Mouse (Mus musculus) heart, embryonic 14.5 days (tissue): ENCODE measurements around the gene Nrl. TPM values are rescaled to one million over a fixed set of nuclear protein-coding genes. Genes with fewer than 3 reads are reported as not detected.

ENCODE experiments used
- ATAC-seq: fragments of 200-750 bp; cut with Nextera tagmentation; 2 replicates; pipeline ENCODE4 v1.8.0; 2017; ENCODE audit warnings: low read depth, moderate TSS enrichment; ENCODE audit not compliant: insufficient number of reproducible peaks, insufficient read depth, low FRiP score
- H3K27ac ChIP-seq, 2 experiments: fragments of 200-500 bp in 1 of 2; fragments of 300-500 bp in 1 of 2; sonication (generic) in 1 of 2; replicated peaks in 1 of 2; 2 replicates each; pipeline ENCODE4 v1.5.1; 2012 to 2014; ENCODE audit warnings: low read depth in 2 of 2, low read length in 2 of 2, control low read depth in 1 of 2, mild to moderate bottlenecking in 1 of 2, mixed read lengths in 1 of 2; ENCODE audit not compliant: control insufficient read depth in 1 of 2, insufficient read depth in 1 of 2
- H3K27me3 ChIP-seq: fragments of 300-500 bp; sonication (generic); 2 replicates; pipeline ENCODE4 v1.6.1; 2014; ENCODE audit warnings: mild to moderate bottlenecking, low read length, control low read depth; ENCODE audit not compliant: control insufficient read depth, insufficient read depth
- H3K36me3 ChIP-seq: fragments of 300-500 bp; sonication (generic); 2 replicates; pipeline ENCODE4 v1.6.1; 2014; ENCODE audit warnings: mild to moderate bottlenecking, control low read depth, low read length, mixed read lengths; ENCODE audit not compliant: control insufficient read depth, insufficient read depth
- H3K4me1 ChIP-seq, 2 experiments: fragments of 200-500 bp in 1 of 2; fragments of 300-500 bp in 1 of 2; sonication (generic) in 1 of 2; 2 replicates each; pipeline ENCODE4 v1.6.1; 2012 to 2014; ENCODE audit warnings: low read length in 2 of 2, control low read depth in 1 of 2, mixed read lengths in 1 of 2; ENCODE audit not compliant: control insufficient read depth in 2 of 2, insufficient read depth in 2 of 2
- H3K4me2 ChIP-seq: fragments of 300-500 bp; sonication (generic); 2 replicates; pipeline ENCODE4 v1.6.1; 2014; ENCODE audit warnings: mild to moderate bottlenecking, low read length
- H3K4me3 ChIP-seq, 2 experiments: fragments of 200-500 bp in 1 of 2; fragments of 300-500 bp in 1 of 2; sonication (generic) in 1 of 2; 2 replicates each; pipeline ENCODE4 v1.5.1; 2012 to 2014; ENCODE audit warnings: low read length in 2 of 2, mild to moderate bottlenecking in 2 of 2, control low read depth in 1 of 2, low read depth in 1 of 2, moderate library complexity in 1 of 2; ENCODE audit not compliant: control insufficient read depth in 1 of 2, insufficient read depth in 1 of 2
- H3K9ac ChIP-seq: fragments of 300-500 bp; sonication (generic); 2 replicates; pipeline ENCODE4 v1.6.1; 2014; ENCODE audit warnings: mild to moderate bottlenecking, low read length
- H3K9me3 ChIP-seq: fragments of 300-500 bp; sonication (generic); 2 replicates; pipeline ENCODE4 v1.6.1; 2016; ENCODE audit warnings: low read length, control low read depth; ENCODE audit not compliant: control insufficient read depth
- WGBS: fragments of 180-500 bp; shearing (Covaris S2); extraction: QIAGEN DNeasy Blood & Tissue Kit; methylation state at CpG from one replicate; pipeline ENCODE4 v1.1.7; 2014; 5-methylcytosine and 5-hydroxymethylcytosine counted together
- polyA plus RNA-seq: library from polyadenylated mRNA; unstranded; fragments of >200 nt; fragmentation: Nextera tagmentation; extraction: Ambion mirVana; gene quantifications from 2 replicates; pipeline ENCODE4 v1.2.1, GENCODE M21; 2014

Nrl gene
- polyA plus RNA-seq, 1 experiment from 2014 or later = not detected

DNA sequence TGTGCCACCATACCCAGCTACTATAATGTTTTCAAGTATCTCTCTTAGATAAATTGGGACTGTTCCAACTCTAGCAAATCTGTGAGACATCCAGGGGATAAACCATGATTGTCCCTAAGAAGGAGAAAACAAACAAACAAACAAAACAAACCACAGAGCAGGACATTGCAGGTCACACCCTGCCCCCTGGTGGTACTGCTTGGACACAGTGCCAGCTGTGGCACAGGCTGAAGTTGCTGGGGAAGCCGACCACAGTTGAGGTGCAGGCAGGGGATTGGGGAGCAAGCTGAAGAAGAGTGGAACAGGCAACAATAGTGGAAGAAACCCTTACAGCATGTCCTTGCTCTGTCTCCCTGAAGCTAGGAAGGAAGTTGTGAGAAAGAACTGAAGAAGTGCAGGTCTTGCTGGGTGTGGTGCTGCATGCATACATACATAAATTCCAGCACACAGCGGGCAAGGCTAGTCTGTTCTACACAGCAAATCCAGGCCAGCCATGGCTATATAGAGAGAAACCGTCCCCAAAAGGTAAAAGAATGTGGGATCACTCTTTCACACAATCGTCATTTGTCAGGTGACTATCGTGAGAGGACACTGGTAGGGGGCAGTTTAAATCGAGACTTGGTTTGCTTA is 11.4 kb upstream of the Nrl start:
- no peaks in the 10 kb centered on the region for H3K36me3 ChIP-seq
- ATAC-seq = no peak
- peaks cover 4 to 10% of the 10 kb centered on the region in 2 experiments; a peak in 3 of 4 replicates for H3K4me1 ChIP-seq
- 35% methylated on average over 6 of the region's 6 CpGs for WGBS
- no peak overlapping the region for H3K9ac ChIP-seq
- no peak overlapping the region for H3K4me2 ChIP-seq
- H3K27me3 ChIP-seq = no peaks in the 10 kb centered on the region
- no peak overlapping the region for H3K4me3 ChIP-seq
- no peak overlapping the region for H3K27ac ChIP-seq
- H3K9me3 ChIP-seq = no peaks in the 10 kb centered on the region

DNA sequence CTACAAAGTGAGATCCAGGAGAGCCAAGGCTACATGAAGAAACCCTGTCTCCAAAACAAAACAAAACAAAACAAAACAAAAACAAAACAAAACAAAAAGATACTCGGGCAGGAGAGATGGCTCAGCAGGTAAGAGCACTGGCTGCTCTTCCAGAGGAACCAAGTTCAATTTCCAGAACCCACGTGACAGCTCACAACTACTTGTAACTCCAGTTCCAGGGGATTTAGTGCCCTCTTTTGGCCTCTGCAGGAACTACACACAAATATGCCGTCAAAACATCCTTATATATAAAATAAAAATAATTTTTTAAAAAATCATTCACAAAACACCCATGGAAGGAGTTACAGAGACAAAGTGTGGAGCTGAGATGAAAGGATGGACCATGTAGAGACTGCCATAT is 3.2 kb upstream of the Nrl start:
- H3K36me3 ChIP-seq = no peaks in the 10 kb centered on the region
- H3K4me2 ChIP-seq = no peak overlapping the region
- 20% methylated on average over 3 of the region's 3 CpGs for WGBS
- no peak overlapping the region for H3K4me3 ChIP-seq
- H3K4me1 ChIP-seq = peaks cover 5 to 11% of the 10 kb centered on the region in 2 experiments; a peak in 3 of 4 replicates
- no peak overlapping the region for H3K27ac ChIP-seq
- H3K9me3 ChIP-seq = no peaks in the 10 kb centered on the region
- H3K9ac ChIP-seq = no peak overlapping the region
- H3K27me3 ChIP-seq = peaks cover 26% of the 10 kb centered on the region
- no peak for ATAC-seq

DNA sequence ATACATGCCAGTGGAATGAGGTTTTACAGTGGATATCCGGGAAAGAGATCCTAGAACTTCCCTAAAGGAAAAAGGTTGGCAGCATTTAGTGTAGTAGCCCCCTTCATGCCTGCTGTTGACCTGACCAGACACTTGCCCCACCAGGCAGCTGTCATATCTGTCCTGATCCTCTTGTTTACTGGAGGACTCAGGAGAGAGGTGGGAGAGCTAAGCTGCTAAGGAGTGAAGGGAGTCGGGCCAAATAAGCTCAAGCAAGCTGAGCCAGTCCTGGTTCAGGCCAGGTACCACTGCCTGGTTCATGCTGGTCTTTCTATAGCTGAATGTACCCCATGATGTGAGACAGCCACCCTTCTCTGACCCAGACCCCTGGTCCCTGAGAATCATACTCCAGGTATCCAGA is 1.9 kb upstream of the Nrl start:
- Histone ChIP-seq H3K4me2 (no peak overlapping the region), H3K27me3 (peaks cover 39% of the 10 kb centered on the region), H3K36me3 (no peaks in the 10 kb centered on the region), H3K9me3 (no peaks in the 10 kb centered on the region), H3K9ac (no peak overlapping the region), H3K27ac (no peak overlapping the region), H3K4me1 (peaks cover 5 to 11% of the 10 kb centered on the region in 2 experiments; a peak in 3 of 4 replicates), H3K4me3 (no peak overlapping the region)
- no peak for ATAC-seq
- 60% methylated on average over 2 of the region's 2 CpGs for WGBS

DNA sequence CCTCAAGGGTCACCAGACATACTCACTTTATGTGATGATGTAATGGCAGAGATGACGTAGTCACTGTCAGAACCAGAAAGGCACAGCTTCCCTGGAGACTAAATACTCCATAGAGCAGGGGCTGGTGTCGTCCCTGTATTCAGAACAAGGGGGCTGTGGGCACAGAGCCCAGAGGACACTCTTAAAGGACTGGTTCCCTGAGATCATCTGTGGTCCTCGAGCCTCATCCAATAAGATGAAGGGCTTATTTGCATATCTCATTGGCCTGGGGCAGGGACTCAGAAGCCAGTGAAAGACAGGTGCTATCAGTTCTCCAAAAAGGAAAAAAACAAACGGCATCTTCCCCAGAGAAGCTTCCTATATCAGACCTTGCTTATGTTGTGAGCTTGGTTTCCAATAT is 719 bp downstream of the Nrl start:
- Histone ChIP-seq H3K27me3 (peaks cover 54% of the 10 kb centered on the region), H3K4me2 (no peak overlapping the region), H3K4me3 (no peak overlapping the region), H3K27ac (no peak overlapping the region), H3K9ac (no peak overlapping the region), H3K36me3 (no peaks in the 10 kb centered on the region), H3K4me1 (peaks cover 7 to 11% of the 10 kb centered on the region in 2 experiments; a peak in 3 of 4 replicates), H3K9me3 (no peaks in the 10 kb centered on the region)
- WGBS = 26% methylated on average over 4 of the region's 4 CpGs
- no peak for ATAC-seq

DNA sequence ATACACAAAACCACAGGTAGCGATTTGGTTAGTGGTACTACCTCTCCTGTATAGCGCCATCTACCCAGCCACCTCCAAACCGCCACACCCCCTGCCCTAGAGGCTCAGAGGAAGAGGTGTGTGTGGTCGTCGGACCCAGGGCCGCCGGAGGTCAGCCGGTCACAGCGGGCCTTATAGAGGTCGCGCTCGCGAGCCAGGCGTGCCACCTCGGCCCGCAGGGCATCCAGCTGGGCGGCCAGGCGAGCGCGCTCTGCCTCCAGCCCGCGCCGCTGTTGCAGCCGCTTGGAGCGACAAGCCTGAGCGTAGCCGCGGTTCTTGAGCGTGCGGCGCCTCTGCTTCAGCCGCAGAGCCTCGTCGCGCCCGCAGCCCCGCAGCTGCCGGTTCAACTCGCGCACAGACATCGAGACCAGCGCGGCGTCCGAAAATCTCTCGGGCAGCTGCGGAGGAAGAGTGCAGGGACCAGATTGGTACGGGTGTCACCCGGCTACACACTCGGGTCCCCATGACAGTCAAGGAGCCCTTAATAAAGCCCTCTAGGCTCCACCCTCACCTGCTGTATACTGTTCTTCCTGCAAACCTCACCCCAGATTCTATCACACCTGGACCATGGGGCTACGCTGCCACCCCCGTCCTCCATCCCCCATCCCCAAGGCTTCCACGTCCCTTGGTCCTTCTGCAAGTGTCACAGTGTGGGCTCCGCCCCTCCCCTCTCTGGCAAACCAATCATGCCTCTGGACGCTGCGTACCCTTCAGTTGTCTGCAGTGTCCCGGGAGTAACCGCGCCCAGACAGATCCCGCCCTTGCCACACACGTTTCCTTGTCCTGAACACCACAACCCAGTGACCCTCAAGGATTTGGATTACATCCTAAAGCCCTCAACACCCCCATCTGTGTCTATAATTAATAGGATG is 4.1 kb downstream of the Nrl start:
- peak overlapping the region; percentile 48 to 52 for H3K4me3 ChIP-seq
- H3K4me1 ChIP-seq = peaks cover 7 to 11% of the 10 kb centered on the region in 2 experiments; a peak in 3 of 4 replicates
- H3K9ac ChIP-seq = peak overlapping the region; percentile 66
- no peak overlapping the region for H3K27ac ChIP-seq
- no peaks in the 10 kb centered on the region for H3K9me3 ChIP-seq
- WGBS = under 1% methylated on average over 61 of the region's 61 CpGs
- H3K4me2 ChIP-seq = peak overlapping the region; percentile 96
- H3K27me3 ChIP-seq = peaks cover 85% of the 10 kb centered on the region
- ATAC-seq = 0 out of 2 replicates have a peak, but pooled peaks have one; percentile 18
- H3K36me3 ChIP-seq = no peaks in the 10 kb centered on the region

DNA sequence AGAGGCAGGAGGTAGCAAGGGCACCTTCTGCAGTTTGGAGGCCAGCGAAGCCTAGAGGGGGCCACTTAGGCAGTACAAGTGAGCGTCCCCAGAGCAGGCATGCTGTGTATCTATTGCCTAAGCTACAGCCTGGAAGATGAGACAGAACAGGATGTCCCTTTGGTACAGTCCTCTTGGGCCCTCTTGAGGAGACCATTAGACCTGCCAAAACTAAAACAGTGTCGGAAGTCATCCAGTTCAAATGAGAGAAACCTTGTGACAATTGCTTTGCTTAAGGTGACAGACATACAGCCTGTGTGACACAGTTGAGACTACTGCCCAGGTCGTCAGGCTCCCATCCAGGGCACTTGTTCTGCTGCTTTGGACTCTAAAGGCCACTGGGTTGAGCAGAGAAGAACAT is 5.2 kb downstream of the Nrl start:
- Histone ChIP-seq H3K4me2 (no peak overlapping the region), H3K9me3 (no peaks in the 10 kb centered on the region), H3K4me3 (no peak overlapping the region), H3K4me1 (peaks cover 5 to 6% of the 10 kb centered on the region in 2 experiments; a peak in 3 of 4 replicates), H3K36me3 (no peaks in the 10 kb centered on the region), H3K9ac (no peak overlapping the region), H3K27me3 (peaks cover 81% of the 10 kb centered on the region), H3K27ac (no peak overlapping the region)
- ATAC-seq = no peak
- WGBS = 54% methylated on average over 4 of the region's 4 CpGs

DNA sequence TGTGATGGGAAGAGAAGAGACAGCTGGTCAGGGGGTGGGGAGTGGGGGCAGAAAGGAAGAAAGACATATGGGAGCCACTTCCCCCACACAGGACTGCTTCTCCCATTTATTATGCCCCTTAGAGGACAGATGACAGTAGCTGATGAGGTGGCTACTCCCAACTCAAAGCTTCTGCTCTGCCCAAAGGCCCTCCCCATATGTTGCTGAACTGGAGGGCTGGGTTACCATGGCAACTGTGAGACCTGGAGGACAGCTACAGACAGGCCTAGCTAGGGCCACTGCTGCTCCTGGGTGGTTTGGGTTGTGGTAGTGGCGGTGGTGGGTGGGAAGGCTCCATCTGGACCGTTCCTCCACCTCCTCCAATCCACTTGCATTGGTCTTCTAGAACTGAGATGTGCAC is 5.9 kb downstream of the Nrl start:
- 76% methylated on average over 2 of the region's 2 CpGs for whole genome bisulfite sequencing
- Histone ChIP-seq H3K4me1 (peaks cover under 1 to 3% of the 10 kb centered on the region in 2 experiments; a peak in 2 of 4 replicates), H3K9ac (no peak overlapping the region), H3K4me2 (no peak overlapping the region), H3K4me3 (no peak overlapping the region), H3K36me3 (no peaks in the 10 kb centered on the region), H3K27ac (no peak overlapping the region), H3K9me3 (no peaks in the 10 kb centered on the region), H3K27me3 (peaks cover 80% of the 10 kb centered on the region)
- no peak for ATAC-seq
